Mouse (Mus musculus) small intestine, adult 2 months (tissue): ENCODE results near the gene Chrna4. TPM values are rescaled to one million over a fixed set of nuclear protein-coding genes. Genes with fewer than 3 reads are reported as not detected.

ENCODE experiments used
- H3K27ac ChIP-seq: fragments of 200-500 bp; 2 replicates; pipeline ENCODE4 v1.5.1; 2012; ENCODE audit warnings: low read depth, low read length, control low read depth, inconsistent platforms; ENCODE audit not compliant: insufficient read depth
- H3K27me3 ChIP-seq: fragments of 200-500 bp; 2 replicates; pipeline ENCODE4 v1.6.1; 2012; ENCODE audit warnings: mild to moderate bottlenecking, moderate library complexity, low read length, inconsistent platforms; ENCODE audit not compliant: control insufficient read depth, insufficient read depth
- H3K36me3 ChIP-seq: fragments of 200-500 bp; 2 replicates; pipeline ENCODE4 v1.6.1; 2012; ENCODE audit warnings: mild to moderate bottlenecking, low read length, control low read depth, inconsistent platforms; ENCODE audit not compliant: control insufficient read depth, insufficient read depth
- H3K4me1 ChIP-seq: fragments of 200-500 bp; 2 replicates; pipeline ENCODE4 v1.6.1; 2012; ENCODE audit warnings: low read length, inconsistent platforms, mixed read lengths; ENCODE audit not compliant: control insufficient read depth, insufficient read depth, insufficient read length
- H3K4me3 ChIP-seq: fragments of 200-500 bp; 2 replicates; pipeline ENCODE4 v1.5.1; 2012; ENCODE audit warnings: low read depth, mild to moderate bottlenecking, control low read depth, inconsistent platforms, low read length, moderate library complexity
- CTCF ChIP-seq: fragments of 200-500 bp; IDR thresholded peaks from 2 replicates; pipeline ENCODE4 v1.5.1; 2012; ENCODE audit warnings: low read depth, mild to moderate bottlenecking, control low read depth, inconsistent platforms, low read length, moderate library complexity, mixed read lengths; ENCODE audit not compliant: insufficient replicate concordance, insufficient read length; ENCODE audit errors: extremely low read depth
- POLR2A ChIP-seq: fragments of 200-500 bp; IDR thresholded peaks from 2 replicates; pipeline ENCODE4 v1.6.1; 2012; ENCODE audit warnings: low read depth, mild to moderate bottlenecking, control low read depth, inconsistent platforms, low read length, moderate library complexity
- WGBS: fragments of 180-500 bp; shearing (Covaris S2); methylation state at CpG from one replicate; pipeline ENCODE4 v1.1.7; 2018; 5-methylcytosine and 5-hydroxymethylcytosine counted together
- polyA plus RNA-seq: library from polyadenylated mRNA; depleted of rRNA; stranded (reverse); fragments of >200 nt; gene quantifications from 2 replicates; pipeline ENCODE4 v1.2.3, GENCODE M21; 2012; rRNA removed

The Chrna4 gene
- polyA plus RNA-seq, 1 experiment: 0.04 TPM

GRCm38 (mm10) chr2:180987432-180988030 lies 55.8 kb downstream of the Chrna4 start:
- Histone ChIP-seq H3K27me3 (no peaks in the 10 kb centered on the region), H3K36me3 (peaks cover 1% of the 10 kb centered on the region; the same call in 1 of the 2 replicates), H3K27ac (no peak overlapping the region), H3K4me1 (no peaks in the 10 kb centered on the region), H3K4me3 (no peak overlapping the region)
- TF ChIP-seq CTCF: no peak
- no peak for TF ChIP-seq POLR2A
- 80% methylated on average over 5 of the region's 5 CpGs for WGBS

DNA sequence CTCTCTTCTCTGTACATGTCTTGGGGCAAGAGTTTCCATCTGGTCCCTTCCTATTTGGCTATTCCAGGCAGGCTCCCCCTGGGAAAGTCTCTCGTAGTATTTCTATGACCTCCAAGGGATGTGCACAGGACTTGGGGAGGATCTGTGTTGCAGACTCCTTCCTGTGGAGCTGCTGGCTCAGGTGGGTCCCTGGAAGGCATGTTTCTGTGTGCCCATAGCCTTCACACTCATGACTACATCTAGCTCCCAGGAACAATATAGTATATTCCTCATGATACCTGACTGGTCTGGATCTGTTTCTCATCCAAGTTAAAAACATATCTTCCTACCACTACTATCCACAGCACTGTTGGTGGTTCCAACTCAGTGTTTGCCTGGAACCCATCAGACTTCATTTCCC lies 56.3 kb downstream of the Chrna4 start:
- WGBS: 50% methylated on average over 1 of the region's 1 CpGs
- Histone ChIP-seq H3K27me3 (no peaks in the 10 kb centered on the region), H3K36me3 (peaks cover 5% of the 10 kb centered on the region), H3K4me1 (no peaks in the 10 kb centered on the region), H3K27ac (no peak overlapping the region), H3K4me3 (no peak overlapping the region)
- TF ChIP-seq CTCF (no peak), POLR2A (no peak)

- 50% methylated on average over 2 of the region's 2 CpGs for WGBS
- Histone ChIP-seq H3K36me3 (peaks cover 11% of the 10 kb centered on the region), H3K27me3 (no peaks in the 10 kb centered on the region), H3K4me1 (no peaks in the 10 kb centered on the region), H3K4me3 (no peak within 1 kb of the TSS), H3K27ac (no peak within 1 kb of the TSS)
- TF ChIP-seq CTCF (no peak), POLR2A (no peak)
Measured at GRCm38 (mm10) chr2:180986449-180986848, 56.9 kb downstream of the Chrna4 start, which contains the start of gene Col20a1. TSS of gene Col20a1 (plus strand) at chr2:180986535.

- Histone ChIP-seq H3K27me3 (no peaks in the 10 kb centered on the region), H3K36me3 (peaks cover 16% of the 10 kb centered on the region), H3K27ac (no peak overlapping the region), H3K4me3 (no peak overlapping the region), H3K4me1 (no peaks in the 10 kb centered on the region)
- TF ChIP-seq CTCF (no peak), POLR2A (no peak)
- WGBS: 36% methylated on average over 2 of the region's 2 CpGs
Measured at GRCm38 (mm10) chr2:180985635-180986034, 57.7 kb downstream of the Chrna4 start.

DNA sequence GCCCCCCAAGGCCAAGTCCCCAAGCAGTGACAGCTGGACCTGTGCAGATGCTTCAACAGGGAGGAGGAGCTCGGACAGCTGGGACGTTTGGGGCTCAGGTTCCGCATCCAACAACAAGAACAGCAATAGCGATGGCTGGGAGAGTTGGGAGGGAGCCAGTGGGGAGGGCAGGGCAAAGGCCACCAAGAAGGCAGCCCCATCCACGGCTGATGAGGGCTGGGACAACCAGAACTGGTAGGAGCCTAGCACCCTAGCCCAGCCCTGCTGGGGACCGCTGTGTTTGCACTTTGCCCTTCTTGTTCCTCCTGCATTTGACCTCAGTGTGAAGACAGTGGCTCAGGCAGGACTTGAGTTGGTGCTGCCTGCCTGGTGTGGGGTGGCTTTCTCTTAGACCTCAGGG lies 62.2 kb downstream of the Chrna4 start:
- no peaks in the 10 kb centered on the region for H3K27me3 ChIP-seq
- 47% methylated on average over 6 of the region's 6 CpGs for WGBS
- TF ChIP-seq POLR2A (no peak), CTCF (no peak)

More for the DNA sequence above, 62.2 kb downstream of the Chrna4 start:
- Histone ChIP-seq H3K4me1 (no peaks in the 10 kb centered on the region), H3K27ac (no peak overlapping the region), H3K36me3 (peaks cover 53% of the 10 kb centered on the region), H3K4me3 (no peak overlapping the region)

Other genes starting within 250 kb of the Chrna4 start
- 7.0 and 12.0 TPM in 2 replicates for gene Ythdf1, start 122.6 kb downstream of the Chrna4 start, polyA plus RNA-seq
- not detected in 2 replicates for gene Birc7, start 114.5 kb downstream of the Chrna4 start, polyA plus RNA-seq
- gene Nkain4, start 88.8 kb downstream of the Chrna4 start, polyA plus RNA-seq: 2.1 and 4.8 TPM in 2 replicates
- 30.2 and 47.9 TPM in 2 replicates for gene Arfgap1, start 76.3 kb downstream of the Chrna4 start, polyA plus RNA-seq
- gene Col20a1, start 57.0 kb downstream of the Chrna4 start, polyA plus RNA-seq: 1.5 and 2.9 TPM in 2 replicates
- gene Kcnq2, start 91.8 kb upstream of the Chrna4 start, polyA plus RNA-seq: 0.29 and 0.51 TPM in 2 replicates
- 1.6 and 3.4 TPM in 2 replicates for gene Eef1a2, start 113.5 kb upstream of the Chrna4 start, polyA plus RNA-seq
- 98.4 and 174 TPM in 2 replicates for gene Ppdpf, start 143.7 kb upstream of the Chrna4 start, polyA plus RNA-seq
- 6.2 and 9.5 TPM in 2 replicates for gene Ptk6, start 159.2 kb upstream of the Chrna4 start, polyA plus RNA-seq
- 0.56 and 0.93 TPM in 2 replicates for gene Srms, start 169.6 kb upstream of the Chrna4 start, polyA plus RNA-seq
- gene Fndc11, start 176.5 kb upstream of the Chrna4 start, polyA plus RNA-seq: 0.53 and 0.56 TPM in 2 replicates
- gene Helz2, start 198.5 kb upstream of the Chrna4 start, polyA plus RNA-seq: 36.1 and 67.3 TPM in 2 replicates
- 14.0 and 29.1 TPM in 2 replicates for gene Gmeb2, start 244.5 kb upstream of the Chrna4 start, polyA plus RNA-seq